Mouse (Mus musculus) limb, embryonic 11.5 days (tissue): Measurements from ENCODE around the gene Ctsll3. TPM values are rescaled to one million over a fixed set of nuclear protein-coding genes. Genes with fewer than 3 reads are reported as not detected.

ENCODE experiments used
- ATAC-seq: fragments of 200-750 bp; cut with Nextera tagmentation; 2 replicates; pipeline ENCODE4 v1.8.0; 2017; ENCODE audit warnings: low read depth; ENCODE audit not compliant: insufficient number of reproducible peaks, low FRiP score, low TSS enrichment
- DNase-seq: peaks from one replicate; pipeline ENCODE4 v3.0.0-alpha.2; 2015; ENCODE audit warnings: low spot score
- H3K27ac ChIP-seq: fragments of 300-500 bp; sonication (generic); replicated peaks from 2 replicates; pipeline ENCODE4 v1.5.1; 2014; ENCODE audit warnings: low read depth, mild to moderate bottlenecking, low read length
- H3K27me3 ChIP-seq: fragments of 300-500 bp; sonication (generic); 2 replicates; pipeline ENCODE4 v1.6.1; 2014; ENCODE audit warnings: mild to moderate bottlenecking, low read length, mixed read lengths; ENCODE audit not compliant: control insufficient read depth, insufficient read depth
- H3K36me3 ChIP-seq: fragments of 300-500 bp; sonication (generic); 2 replicates; pipeline ENCODE4 v1.6.1; 2014; ENCODE audit warnings: mild to moderate bottlenecking, low read length, moderate library complexity, mixed read lengths; ENCODE audit not compliant: control insufficient read depth, insufficient read depth
- H3K4me1 ChIP-seq: fragments of 300-500 bp; sonication (generic); 2 replicates; pipeline ENCODE4 v1.6.1; 2014; ENCODE audit warnings: low read length, mixed read lengths; ENCODE audit not compliant: control insufficient read depth, insufficient read depth
- H3K4me2 ChIP-seq: fragments of 300-500 bp; sonication (generic); 2 replicates; pipeline ENCODE4 v1.6.1; 2014; ENCODE audit warnings: low read depth, mild to moderate bottlenecking, moderate library complexity; ENCODE audit not compliant: severe bottlenecking
- H3K4me3 ChIP-seq: fragments of 300-500 bp; sonication (generic); 2 replicates; pipeline ENCODE4 v1.5.1; 2014; ENCODE audit warnings: low read depth, low read length
- H3K9ac ChIP-seq: fragments of 300-500 bp; sonication (generic); 2 replicates; pipeline ENCODE4 v1.6.1; 2014; ENCODE audit warnings: mild to moderate bottlenecking, low read length
- H3K9me3 ChIP-seq: fragments of 300-500 bp; sonication (generic); 2 replicates; pipeline ENCODE4 v1.6.1; 2016; ENCODE audit warnings: low read length; ENCODE audit not compliant: control insufficient read depth
- WGBS: fragments of 180-500 bp; shearing (Covaris S2); extraction: QIAGEN DNeasy Blood & Tissue Kit; methylation state at CpG from one replicate; pipeline ENCODE4 v1.1.7; 2014; 5-methylcytosine and 5-hydroxymethylcytosine counted together
- polyA plus RNA-seq: library from polyadenylated mRNA; unstranded; fragments of >200 nt; fragmentation: Nextera tagmentation; extraction: Ambion mirVana; gene quantifications from 2 replicates; pipeline ENCODE4 v1.2.1, GENCODE M21; 2014

Ctsll3 gene
- polyA plus RNA-seq: not detected in 2 replicates

DNA sequence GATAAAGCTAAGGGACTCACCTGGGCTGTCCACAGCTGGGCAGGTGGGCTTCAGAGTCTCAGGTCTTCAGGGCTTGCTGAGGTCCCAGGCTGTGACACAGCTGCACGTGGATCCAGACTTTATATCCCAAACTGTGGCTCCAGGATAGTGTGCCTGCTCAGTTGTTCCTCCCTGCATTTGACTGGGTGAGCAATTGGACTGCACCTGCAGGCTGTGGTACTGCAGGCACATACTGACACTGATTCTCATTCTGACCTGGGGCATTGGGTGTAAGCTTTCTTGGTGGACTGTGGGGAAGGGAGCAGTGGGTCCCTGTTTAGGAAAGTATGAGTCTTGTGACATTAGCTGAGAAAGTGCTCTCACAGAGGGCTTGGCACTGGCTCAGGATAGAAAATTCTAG, at the start of gene Ctsll3:
Ctsll3 (minus strand) TSS at position 101 of the 400 bp plus-strand sequence.
- H3K4me2 ChIP-seq: no peak within 1 kb of the TSS
- WGBS: 81% methylated on average over 1 of the region's 1 CpGs
- no peaks in the 10 kb centered on the region for H3K27me3 ChIP-seq
- no peak for DNase-seq
- H3K27ac ChIP-seq: no peak within 1 kb of the TSS
- no peaks in the 10 kb centered on the region for H3K36me3 ChIP-seq
- no peaks in the 10 kb centered on the region for H3K4me1 ChIP-seq
- H3K9me3 ChIP-seq: no peaks in the 10 kb centered on the region
- no peak within 1 kb of the TSS for H3K4me3 ChIP-seq
- H3K9ac ChIP-seq: no peak within 1 kb of the TSS
- no peak for ATAC-seq

DNA sequence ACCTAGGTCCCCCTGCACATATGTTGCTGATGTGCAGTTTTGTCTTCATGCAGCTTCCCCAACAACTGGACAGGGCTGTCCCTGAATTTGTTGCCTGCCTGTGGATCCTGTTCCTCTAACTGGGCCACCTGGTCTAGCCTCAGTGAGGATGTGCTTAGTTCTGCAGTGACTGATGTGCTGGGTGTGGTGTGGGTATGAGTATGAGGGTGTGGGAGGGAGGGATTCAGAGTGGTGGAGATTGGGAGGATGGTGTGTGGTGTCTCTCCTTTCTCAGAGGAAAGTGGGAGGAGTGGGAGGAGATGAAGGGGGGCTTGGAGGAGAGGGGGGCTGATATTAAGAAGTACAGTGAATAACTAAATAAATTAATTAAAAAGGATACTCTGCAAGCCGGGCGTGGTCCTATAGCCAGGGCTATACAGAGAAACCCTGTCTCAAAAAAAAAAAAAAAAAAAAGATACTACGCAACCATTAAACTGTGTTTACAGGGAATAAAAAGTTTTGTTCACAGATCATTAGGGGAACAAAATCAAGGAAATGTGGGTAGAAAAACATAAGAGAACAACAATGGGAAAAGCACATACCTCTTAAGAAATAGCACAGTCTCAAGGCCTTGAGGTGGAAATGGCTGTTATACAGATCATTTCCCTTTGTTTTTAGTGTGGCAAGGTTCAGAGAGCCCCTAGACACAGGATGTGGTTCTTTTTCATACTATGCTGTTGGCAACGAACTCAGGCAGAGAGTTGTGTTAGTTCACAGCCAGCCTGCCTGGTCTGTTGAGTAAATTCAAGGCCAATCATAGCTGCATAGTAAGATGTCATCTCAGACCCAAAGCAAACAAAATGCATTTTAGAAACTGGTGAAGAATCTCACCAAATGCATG, 45.8 kb upstream of the Ctsll3 start:
- no peaks in the 10 kb centered on the region for H3K36me3 ChIP-seq
- H3K9me3 ChIP-seq: no peaks in the 10 kb centered on the region
- H3K4me1 ChIP-seq: no peaks in the 10 kb centered on the region
- DNase-seq (no peak), ATAC-seq (no peak)
- no peak overlapping the region for H3K4me2 ChIP-seq
- no peak overlapping the region for H3K9ac ChIP-seq
- 79% methylated on average over 4 of the region's 4 CpGs for WGBS
- H3K27me3 ChIP-seq: no peaks in the 10 kb centered on the region
- H3K27ac ChIP-seq: no peak overlapping the region
- no peak overlapping the region for H3K4me3 ChIP-seq

DNA sequence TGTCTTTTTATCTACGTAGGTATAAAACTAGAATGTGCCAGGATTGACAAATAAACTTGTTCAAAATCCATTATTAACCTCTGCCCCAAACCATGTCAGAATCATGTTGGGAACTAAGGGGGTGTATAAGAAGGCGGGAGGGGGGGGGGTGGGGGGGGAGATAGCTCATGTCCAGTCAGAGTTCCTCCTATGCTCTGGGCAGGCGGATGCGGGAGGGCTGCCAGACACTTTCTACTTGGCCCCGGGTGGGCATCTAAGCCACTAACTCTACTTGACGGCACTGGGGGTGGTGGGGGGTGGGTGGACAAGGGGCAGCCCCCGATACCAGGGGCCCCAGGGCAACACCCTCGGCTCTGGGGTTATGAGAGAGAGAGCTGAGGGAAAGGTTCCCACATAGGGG, 40.5 kb upstream of the Ctsll3 start:
- Histone ChIP-seq H3K27me3 (no peaks in the 10 kb centered on the region), H3K9ac (no peak overlapping the region), H3K27ac (no peak overlapping the region), H3K4me1 (no peaks in the 10 kb centered on the region), H3K4me3 (no peak overlapping the region), H3K4me2 (no peak overlapping the region), H3K9me3 (no peaks in the 10 kb centered on the region), H3K36me3 (no peaks in the 10 kb centered on the region)
- 88% methylated on average over 8 of the region's 8 CpGs for WGBS
- DNase-seq: no peak
- no peak for ATAC-seq

DNA sequence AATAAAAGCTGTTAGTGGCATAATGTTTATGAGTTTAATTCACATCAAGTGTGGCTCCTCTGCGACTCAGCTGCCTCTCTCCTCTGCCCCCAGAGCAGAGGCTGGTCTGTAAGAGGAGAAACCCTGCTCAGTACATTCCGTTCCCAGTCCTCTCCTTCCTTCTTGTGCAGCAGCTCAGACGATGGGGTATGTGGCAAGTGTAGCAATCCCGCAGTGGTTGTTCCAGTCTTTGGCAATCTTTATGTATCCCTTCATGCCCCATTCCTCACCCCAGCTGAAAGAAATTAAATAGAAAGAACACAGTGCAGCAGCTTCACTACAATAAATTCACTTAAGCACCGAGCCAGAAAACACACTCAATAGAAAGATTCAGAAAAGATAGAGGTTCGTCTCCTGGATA, 40.1 kb upstream of the Ctsll3 start:
- no peaks in the 10 kb centered on the region for H3K4me1 ChIP-seq
- DNase-seq: no peak
- WGBS: 78% methylated on average over 6 of the region's 6 CpGs
- no peaks in the 10 kb centered on the region for H3K27me3 ChIP-seq
- no peak overlapping the region for H3K4me3 ChIP-seq
- H3K9ac ChIP-seq: no peak overlapping the region
- no peaks in the 10 kb centered on the region for H3K36me3 ChIP-seq
- no peaks in the 10 kb centered on the region for H3K9me3 ChIP-seq
- no peak overlapping the region for H3K27ac ChIP-seq
- no peak overlapping the region for H3K4me2 ChIP-seq
- ATAC-seq: no peak

DNA sequence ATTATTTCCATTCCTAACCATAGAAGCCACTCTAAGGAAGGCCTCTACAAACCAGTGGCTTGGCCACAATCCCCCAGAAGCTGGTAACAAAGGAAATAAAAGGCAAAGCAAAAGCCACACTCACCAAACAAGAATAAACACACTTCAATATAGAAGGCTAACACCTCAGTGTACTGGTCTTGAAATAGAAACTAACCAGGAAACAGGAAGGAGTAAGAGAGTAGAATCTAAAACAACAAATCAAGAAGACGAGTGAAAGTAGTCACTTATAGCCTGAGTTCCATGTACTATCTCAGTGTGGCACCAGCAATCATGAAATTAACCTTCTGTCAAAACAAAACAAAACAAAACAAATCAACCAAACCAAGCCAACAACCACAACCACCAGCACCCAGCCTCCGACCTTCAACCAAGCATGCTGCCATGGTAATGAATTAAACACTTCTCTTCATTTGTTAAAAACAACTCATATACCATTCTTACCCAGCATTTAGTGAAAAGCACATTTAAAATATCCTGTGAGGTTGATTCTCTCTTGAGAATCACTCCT, 36.8 kb upstream of the Ctsll3 start:
- Histone ChIP-seq H3K9me3 (no peaks in the 10 kb centered on the region), H3K9ac (no peak overlapping the region), H3K4me2 (no peak overlapping the region), H3K4me3 (no peak overlapping the region), H3K27ac (no peak overlapping the region), H3K36me3 (no peaks in the 10 kb centered on the region), H3K27me3 (no peaks in the 10 kb centered on the region), H3K4me1 (no peaks in the 10 kb centered on the region)
- DNase-seq (no peak), ATAC-seq (no peak)
- 85% methylated on average over 2 of the region's 2 CpGs for WGBS

DNA sequence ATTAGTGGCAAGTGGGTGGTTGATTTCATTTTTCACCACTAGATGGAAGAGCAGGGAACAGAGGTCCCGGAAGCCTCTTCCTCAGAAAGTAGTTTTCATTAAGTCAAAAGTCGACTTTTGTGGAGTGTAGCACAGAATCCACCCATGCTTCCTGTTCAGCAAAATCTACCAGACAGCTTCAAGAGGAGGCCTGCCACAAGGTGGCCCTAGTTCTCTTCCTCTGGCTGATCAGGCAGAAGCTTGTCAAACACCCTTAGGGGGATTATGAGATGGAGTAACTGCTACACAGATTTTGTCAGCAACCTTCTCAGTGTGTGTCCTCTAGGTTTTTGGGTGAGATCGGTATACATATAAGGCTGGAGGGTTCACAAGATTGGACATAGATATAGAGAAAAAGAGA, 23.4 kb upstream of the Ctsll3 start:
- no peak for ATAC-seq
- WGBS: 59% methylated on average over 3 of the region's 3 CpGs
- Histone ChIP-seq H3K36me3 (no peaks in the 10 kb centered on the region), H3K4me2 (no peak overlapping the region), H3K27ac (no peak overlapping the region), H3K4me3 (no peak overlapping the region), H3K9me3 (no peaks in the 10 kb centered on the region), H3K27me3 (no peaks in the 10 kb centered on the region), H3K4me1 (no peaks in the 10 kb centered on the region), H3K9ac (no peak overlapping the region)
- DNase-seq: no peak

DNA sequence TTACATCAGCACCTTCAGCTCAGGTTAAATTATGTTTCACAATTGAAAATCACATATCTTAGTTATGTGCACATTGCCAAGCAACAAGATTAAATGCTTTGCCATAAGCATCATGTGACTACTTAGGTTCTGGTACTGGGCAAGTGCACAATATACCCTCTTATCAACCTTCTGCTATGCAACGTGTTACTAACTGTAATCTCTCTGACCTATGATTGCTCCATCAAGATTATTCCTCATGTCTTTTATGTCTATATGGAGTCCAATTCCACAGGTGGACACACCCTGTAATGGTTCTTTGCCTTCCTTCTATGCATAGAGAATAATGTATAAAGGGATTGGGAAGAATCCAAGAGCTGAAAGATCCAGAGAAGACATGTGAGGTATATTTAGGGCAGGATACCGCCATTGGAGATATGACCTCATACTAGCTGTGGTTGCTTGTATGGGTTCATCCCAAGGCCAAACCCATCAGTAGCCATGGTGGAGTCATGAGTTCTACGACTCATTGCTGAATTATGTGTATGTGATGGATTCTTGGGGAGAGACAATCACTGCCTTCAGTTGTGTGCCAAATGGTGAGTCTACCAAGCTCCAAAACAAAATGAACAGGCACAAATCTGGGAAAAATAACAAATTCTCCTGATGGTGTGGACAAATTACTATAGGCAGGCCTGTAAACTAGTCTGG, 18.0 kb upstream of the Ctsll3 start:
- Histone ChIP-seq H3K36me3 (no peaks in the 10 kb centered on the region), H3K4me2 (no peak overlapping the region), H3K4me1 (no peaks in the 10 kb centered on the region), H3K27ac (no peak overlapping the region), H3K9ac (no peak overlapping the region), H3K27me3 (no peaks in the 10 kb centered on the region), H3K9me3 (no peaks in the 10 kb centered on the region), H3K4me3 (no peak overlapping the region)
- ATAC-seq: no peak
- DNase-seq: no peak
- WGBS: 77% methylated on average over 3 of the region's 3 CpGs

DNA sequence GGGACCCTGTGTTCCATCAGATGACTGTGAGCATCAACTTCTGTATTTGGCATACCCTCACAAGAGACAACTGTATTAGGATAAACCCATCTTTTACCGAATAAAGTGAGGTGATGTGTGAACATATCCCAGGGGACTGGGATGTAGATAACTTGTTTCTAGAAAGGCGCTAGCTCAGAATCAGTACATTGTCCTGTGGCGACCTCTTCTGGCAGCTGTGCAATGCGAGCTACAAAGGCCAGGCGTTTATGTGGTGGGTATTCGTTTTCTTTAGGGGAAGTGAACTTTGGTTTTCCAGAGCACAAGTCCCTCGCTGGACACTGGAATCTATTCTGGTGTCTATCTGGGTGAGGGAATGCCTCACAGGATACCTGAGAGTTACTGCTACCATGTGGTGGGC, 16.8 kb upstream of the Ctsll3 start:
- no peaks in the 10 kb centered on the region for H3K36me3 ChIP-seq
- ATAC-seq (no peak), DNase-seq (peak; percentile 72)
- no peak overlapping the region for H3K4me2 ChIP-seq
- no peak overlapping the region for H3K9ac ChIP-seq
- H3K9me3 ChIP-seq: no peaks in the 10 kb centered on the region
- H3K4me3 ChIP-seq: no peak overlapping the region
- no peaks in the 10 kb centered on the region for H3K4me1 ChIP-seq
- WGBS: 8% methylated on average over 7 of the region's 7 CpGs
- H3K27me3 ChIP-seq: no peaks in the 10 kb centered on the region
- no peak overlapping the region for H3K27ac ChIP-seq
